Mouse (Mus musculus): ENCODE data around the gene 1700020N01Rik. TPM values are rescaled to one million over a fixed set of nuclear protein-coding genes. Genes with fewer than 3 reads are reported as not detected.

1700020N01Rik gene
- polyA plus RNA-seq, 1 experiment from 2014 or later: not detected

DNA sequence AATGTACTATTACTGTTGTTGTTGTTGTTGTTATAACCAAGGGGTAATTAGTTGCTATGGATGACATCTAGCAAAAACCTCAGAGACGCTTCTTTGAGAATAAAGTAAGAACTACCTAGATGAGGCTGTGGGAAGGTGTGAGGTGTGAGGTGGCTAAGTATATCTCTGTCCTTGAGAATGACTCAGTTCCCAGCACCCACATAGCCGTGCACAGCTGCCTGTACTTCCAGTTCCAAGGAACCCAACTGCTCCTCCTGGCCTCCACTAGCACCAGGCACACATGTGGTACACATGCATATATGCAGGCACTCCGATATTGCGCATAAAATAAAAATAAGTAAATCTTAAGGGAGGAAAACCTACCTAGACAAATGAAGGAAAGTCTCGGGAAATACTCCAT lies 28.8 kb upstream of the 1700020N01Rik start:
- H3K9ac ChIP-seq: no peak overlapping the region
- H3K4me1 ChIP-seq: no peaks in the 10 kb centered on the region
- ATAC-seq (ENCODE audit: borderline replicate concordance, extremely low read depth, low FRiP score, low TSS enrichment): no peak
- H3K4me2 ChIP-seq: no peak overlapping the region
- WGBS: 88% methylated on average over 5 of the region's 5 CpGs
- no peak overlapping the region for H3K4me3 ChIP-seq
- no peak overlapping the region for H3K27ac ChIP-seq
- H3K27me3 ChIP-seq: no peaks in the 10 kb centered on the region
- no peaks in the 10 kb centered on the region for H3K36me3 ChIP-seq
- H3K9me3 ChIP-seq: no peaks in the 10 kb centered on the region

DNA sequence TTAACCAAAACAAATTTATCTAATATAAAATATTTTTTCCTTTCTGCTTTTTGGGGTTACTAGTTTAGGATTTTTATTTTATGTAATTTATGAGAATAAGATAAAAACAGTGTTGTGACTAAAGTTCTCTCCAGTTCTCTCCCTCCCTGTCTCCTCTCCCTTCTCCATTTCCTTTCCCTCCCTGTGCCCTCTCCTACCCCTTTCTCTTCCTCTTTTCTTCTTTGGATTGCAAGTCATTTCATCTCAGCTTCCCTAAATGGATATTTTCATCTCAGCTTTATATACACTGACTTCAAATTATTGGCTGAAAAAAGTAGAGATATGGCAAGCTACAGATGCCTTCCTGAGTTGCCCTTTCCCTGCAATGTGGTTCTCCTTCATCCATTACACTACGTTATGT lies 26.9 kb upstream of the 1700020N01Rik start:
- H3K4me1 ChIP-seq: no peaks in the 10 kb centered on the region
- H3K9me3 ChIP-seq: no peaks in the 10 kb centered on the region
- H3K27ac ChIP-seq: no peak overlapping the region
- no peaks in the 10 kb centered on the region for H3K27me3 ChIP-seq
- no peak overlapping the region for H3K4me3 ChIP-seq
- WGBS: 86% methylated on average over 1 of the region's 1 CpGs
- H3K9ac ChIP-seq: no peak overlapping the region
- no peak overlapping the region for H3K4me2 ChIP-seq
- no peak for ATAC-seq (ENCODE audit: borderline replicate concordance, extremely low read depth, low FRiP score, low TSS enrichment)
- no peaks in the 10 kb centered on the region for H3K36me3 ChIP-seq

DNA sequence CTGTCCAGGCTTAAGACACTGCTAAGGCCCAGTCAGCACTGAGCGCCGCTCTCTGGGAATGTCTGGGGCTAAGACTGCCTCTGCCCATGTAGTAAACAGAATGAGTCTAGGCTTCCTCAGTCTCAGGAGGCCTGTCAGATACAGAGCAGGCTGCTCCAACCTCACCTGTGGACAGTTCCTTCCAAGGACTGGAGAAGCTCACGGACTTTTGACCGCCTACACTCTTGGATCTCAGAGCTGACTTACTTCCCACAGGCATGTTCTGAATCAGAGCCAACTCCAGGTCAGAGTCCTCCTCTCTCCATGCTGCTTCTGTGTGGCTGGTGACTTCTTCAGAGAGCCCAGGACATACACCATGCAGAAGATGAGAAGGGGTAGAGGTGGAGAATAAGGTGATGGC lies 21.3 kb upstream of the 1700020N01Rik start:
- H3K27ac ChIP-seq: no peak overlapping the region
- no peaks in the 10 kb centered on the region for H3K4me1 ChIP-seq
- no peak overlapping the region for H3K9ac ChIP-seq
- no peaks in the 10 kb centered on the region for H3K27me3 ChIP-seq
- no peaks in the 10 kb centered on the region for H3K9me3 ChIP-seq
- no peak overlapping the region for H3K4me3 ChIP-seq
- no peaks in the 10 kb centered on the region for H3K36me3 ChIP-seq
- ATAC-seq (ENCODE audit: borderline replicate concordance, extremely low read depth, low FRiP score, low TSS enrichment): no peak
- H3K4me2 ChIP-seq: no peak overlapping the region
- 73% methylated on average over 4 of the region's 4 CpGs for WGBS

DNA sequence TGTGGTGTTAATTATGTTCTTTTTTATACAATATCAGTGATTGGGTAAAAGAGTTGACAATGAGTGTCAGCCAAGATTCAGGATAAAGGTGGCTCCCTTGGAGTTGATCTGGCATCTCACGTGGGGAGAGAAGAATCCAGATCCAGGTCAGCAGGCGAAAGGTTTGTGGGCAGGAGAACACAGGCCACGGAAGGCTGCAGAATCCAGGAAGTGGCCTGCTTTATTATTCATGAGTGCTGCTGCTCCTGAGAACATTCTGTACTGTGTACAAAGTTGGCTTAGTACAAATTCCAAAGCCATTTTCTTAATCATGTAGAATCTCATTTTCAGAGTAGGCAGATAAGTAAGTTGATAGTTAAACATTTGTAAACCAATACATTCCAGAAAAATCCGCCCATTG lies 19.2 kb upstream of the 1700020N01Rik start:
- H3K4me2 ChIP-seq: no peak overlapping the region
- no peaks in the 10 kb centered on the region for H3K9me3 ChIP-seq
- 81% methylated on average over 4 of the region's 4 CpGs for WGBS
- no peak overlapping the region for H3K4me3 ChIP-seq
- no peak for ATAC-seq (ENCODE audit: borderline replicate concordance, extremely low read depth, low FRiP score, low TSS enrichment)
- H3K4me1 ChIP-seq: no peaks in the 10 kb centered on the region
- H3K36me3 ChIP-seq: no peaks in the 10 kb centered on the region
- no peak overlapping the region for H3K27ac ChIP-seq
- H3K9ac ChIP-seq: no peak overlapping the region
- no peaks in the 10 kb centered on the region for H3K27me3 ChIP-seq

DNA sequence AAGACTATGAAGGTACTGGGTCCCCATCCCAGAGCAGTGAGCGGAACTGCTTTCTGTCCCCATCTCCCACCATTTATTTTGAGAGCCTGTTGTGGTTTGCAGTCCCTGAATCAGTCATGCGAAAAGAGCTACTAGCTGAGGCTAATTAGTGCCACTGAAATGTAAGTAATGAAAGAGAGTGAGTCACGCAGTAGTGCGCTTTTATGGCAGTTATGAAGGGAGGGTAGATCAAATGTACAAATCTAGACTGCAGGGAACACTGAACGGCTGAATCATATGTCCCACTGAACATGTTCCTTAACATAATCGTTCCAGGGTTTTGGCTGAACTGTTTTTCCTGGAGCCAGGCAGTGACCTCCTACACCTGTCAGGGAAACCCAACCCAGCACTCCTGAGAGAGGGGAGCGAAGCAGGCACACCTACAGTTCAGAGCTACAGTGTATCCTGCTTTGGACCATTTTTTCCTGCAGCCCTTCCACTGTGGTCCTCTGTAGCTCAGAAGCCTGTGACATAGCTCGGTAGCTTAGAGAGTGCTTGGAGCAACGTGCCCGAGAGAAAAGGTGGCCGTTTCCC lies 17.1 kb upstream of the 1700020N01Rik start:
- Histone ChIP-seq H3K4me1 (no peaks in the 10 kb centered on the region), H3K9ac (no peak overlapping the region), H3K36me3 (no peaks in the 10 kb centered on the region), H3K4me2 (no peak overlapping the region), H3K9me3 (no peaks in the 10 kb centered on the region), H3K27ac (no peak overlapping the region), H3K27me3 (no peaks in the 10 kb centered on the region), H3K4me3 (no peak overlapping the region)
- no peak for ATAC-seq (ENCODE audit: borderline replicate concordance, extremely low read depth, low FRiP score, low TSS enrichment)
- WGBS: 84% methylated on average over 11 of the region's 11 CpGs

DNA sequence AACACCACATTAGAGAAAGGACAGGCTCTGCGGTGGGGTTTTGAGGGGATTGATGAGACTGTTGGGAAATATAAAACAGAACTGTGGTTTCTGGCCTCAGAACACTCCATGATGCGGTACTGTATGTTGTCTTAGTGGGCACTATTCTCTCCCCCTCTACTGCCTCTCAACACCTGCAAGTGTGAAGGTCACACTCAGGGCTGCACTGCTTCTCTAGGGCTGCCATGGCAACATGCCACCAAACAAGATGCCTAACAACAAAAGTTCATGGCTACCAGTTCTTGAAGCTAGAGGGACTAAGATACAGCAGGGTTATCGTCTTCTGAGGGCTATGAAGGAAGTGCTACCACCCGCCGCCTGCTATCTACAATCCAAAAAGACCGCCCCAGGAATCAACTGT lies 15.1 kb upstream of the 1700020N01Rik start:
- no peaks in the 10 kb centered on the region for H3K4me1 ChIP-seq
- 70% methylated on average over 6 of the region's 6 CpGs for WGBS
- ATAC-seq (ENCODE audit: borderline replicate concordance, extremely low read depth, low FRiP score, low TSS enrichment): no peak
- no peak overlapping the region for H3K4me2 ChIP-seq
- no peak overlapping the region for H3K9ac ChIP-seq
- H3K36me3 ChIP-seq: no peaks in the 10 kb centered on the region
- no peak overlapping the region for H3K4me3 ChIP-seq
- no peaks in the 10 kb centered on the region for H3K27me3 ChIP-seq
- no peak overlapping the region for H3K27ac ChIP-seq
- H3K9me3 ChIP-seq: no peaks in the 10 kb centered on the region

DNA sequence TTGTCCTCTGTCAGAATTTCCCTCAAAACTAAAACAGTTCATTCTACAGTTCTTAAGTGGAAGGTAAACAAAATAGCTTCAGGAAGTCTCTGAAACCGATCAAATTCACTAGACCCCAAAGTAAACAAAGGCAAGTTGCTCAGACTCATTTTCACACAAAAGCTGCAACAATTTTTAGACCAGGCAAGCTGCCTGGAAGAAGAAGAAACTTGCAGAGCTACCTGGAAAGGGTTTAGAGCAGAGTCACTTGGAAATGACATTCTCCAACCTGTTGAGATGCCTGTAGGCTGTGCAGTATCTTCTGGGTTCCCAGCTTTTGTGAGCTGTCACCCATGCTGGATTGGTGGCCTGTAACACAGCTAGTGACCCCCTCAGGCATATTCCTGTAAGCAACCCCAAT lies 11.4 kb upstream of the 1700020N01Rik start:
- 44% methylated on average over 1 of the region's 1 CpGs for WGBS
- no peaks in the 10 kb centered on the region for H3K27me3 ChIP-seq
- ATAC-seq (ENCODE audit: borderline replicate concordance, extremely low read depth, low FRiP score, low TSS enrichment): no peak
- H3K9ac ChIP-seq: no peak overlapping the region
- no peak overlapping the region for H3K4me2 ChIP-seq
- H3K36me3 ChIP-seq: no peaks in the 10 kb centered on the region
- H3K27ac ChIP-seq: no peak overlapping the region
- no peaks in the 10 kb centered on the region for H3K9me3 ChIP-seq
- no peaks in the 10 kb centered on the region for H3K4me1 ChIP-seq
- no peak overlapping the region for H3K4me3 ChIP-seq

DNA sequence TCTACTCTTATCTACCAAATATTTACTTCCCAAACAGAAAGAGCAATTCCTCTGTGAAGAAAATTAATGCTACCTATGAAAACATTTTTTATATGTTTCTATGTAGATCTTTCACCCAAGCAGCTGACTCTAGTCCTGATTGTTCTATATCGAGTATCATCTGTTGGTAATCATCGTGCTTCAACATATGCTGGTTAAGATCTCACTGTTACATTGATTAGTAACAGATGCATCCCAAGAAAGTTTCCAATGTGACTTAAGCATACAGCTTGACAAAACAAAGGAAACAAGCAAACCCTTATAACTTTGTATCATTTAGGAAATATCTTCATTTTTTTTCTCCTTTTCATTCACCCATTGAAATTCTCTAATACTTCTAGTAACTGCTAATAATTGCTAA lies 5.9 kb upstream of the 1700020N01Rik start:
- Histone ChIP-seq H3K4me3 (no peak overlapping the region), H3K9me3 (no peaks in the 10 kb centered on the region), H3K36me3 (no peaks in the 10 kb centered on the region), H3K4me1 (no peaks in the 10 kb centered on the region), H3K4me2 (no peak overlapping the region), H3K27me3 (no peaks in the 10 kb centered on the region), H3K27ac (no peak overlapping the region), H3K9ac (no peak overlapping the region)
- 86% methylated on average over 2 of the region's 2 CpGs for WGBS
- no peak for ATAC-seq (ENCODE audit: borderline replicate concordance, extremely low read depth, low FRiP score, low TSS enrichment)

DNA sequence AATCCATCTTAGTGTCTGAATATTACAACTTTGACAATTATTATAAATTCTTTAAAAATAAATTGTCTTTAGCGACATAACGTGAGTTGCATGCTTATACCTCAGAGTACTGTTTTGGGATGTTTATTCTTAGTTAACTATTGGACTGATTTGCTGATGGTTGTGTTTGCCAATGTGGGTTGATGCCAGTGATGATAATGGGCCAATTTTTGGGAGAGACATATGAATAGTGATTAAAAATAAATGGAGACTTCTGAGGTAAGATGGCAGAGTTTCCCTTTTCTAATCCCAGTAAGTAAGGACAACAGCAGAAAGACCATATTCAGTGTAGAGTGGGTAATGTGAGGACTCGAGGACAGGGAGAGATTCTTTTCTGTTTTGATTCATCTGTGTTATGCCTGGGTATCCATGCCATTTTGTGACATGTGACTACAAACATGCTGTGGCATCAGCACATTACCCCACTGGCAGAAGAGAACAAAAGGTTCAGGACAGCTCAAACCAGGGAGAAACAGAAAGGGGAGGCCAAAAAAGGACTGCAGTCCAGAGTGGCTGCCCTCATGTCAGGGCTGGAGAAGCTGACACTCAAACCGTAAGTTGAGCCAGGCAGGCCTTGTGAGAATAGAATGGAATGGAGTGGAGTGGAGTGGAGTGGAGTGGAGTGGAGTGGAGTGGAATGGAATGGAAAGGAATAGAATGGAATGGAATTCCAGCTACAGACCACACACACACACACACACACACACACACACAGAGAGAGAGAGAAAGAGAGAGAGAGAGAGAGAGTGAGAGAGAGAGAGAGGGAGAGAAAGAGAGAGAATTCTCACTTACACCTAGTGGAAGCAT lies 4.7 kb upstream of the 1700020N01Rik start:
- Histone ChIP-seq H3K4me1 (no peaks in the 10 kb centered on the region), H3K4me2 (no peak overlapping the region), H3K27ac (no peak overlapping the region), H3K36me3 (no peaks in the 10 kb centered on the region), H3K9me3 (no peaks in the 10 kb centered on the region), H3K9ac (no peak overlapping the region), H3K4me3 (no peak overlapping the region), H3K27me3 (no peaks in the 10 kb centered on the region)
- ATAC-seq (ENCODE audit: borderline replicate concordance, extremely low read depth, low FRiP score, low TSS enrichment): no peak
- WGBS: 66% methylated on average over 4 of the region's 4 CpGs

DNA sequence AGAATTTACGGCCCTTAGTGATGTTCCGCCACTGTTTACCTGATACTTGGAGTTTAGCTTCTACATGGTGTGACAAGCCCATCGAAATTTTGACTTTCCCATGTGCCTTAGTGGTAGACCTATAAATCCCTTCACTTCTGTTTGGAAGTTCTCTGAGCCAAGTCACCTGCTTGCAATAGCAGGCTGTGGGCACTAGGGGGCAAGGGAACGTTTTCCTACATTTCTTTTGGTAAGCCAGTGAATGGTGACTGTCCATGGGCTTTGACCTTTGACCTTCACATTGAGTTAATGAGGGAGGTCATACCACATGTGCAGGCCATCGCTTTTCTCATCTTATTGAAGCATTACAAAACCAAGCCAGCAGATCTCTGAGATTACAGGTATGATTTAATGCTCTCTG lies 8.0 kb downstream of the 1700020N01Rik start:
- H3K27ac ChIP-seq: no peak overlapping the region
- no peaks in the 10 kb centered on the region for H3K27me3 ChIP-seq
- no peak for ATAC-seq (ENCODE audit: borderline replicate concordance, extremely low read depth, low FRiP score, low TSS enrichment)
- H3K36me3 ChIP-seq: no peaks in the 10 kb centered on the region
- peaks cover 14% of the 10 kb centered on the region for H3K4me1 ChIP-seq
- no peak overlapping the region for H3K4me2 ChIP-seq
- H3K4me3 ChIP-seq: no peak overlapping the region
- no peak overlapping the region for H3K9ac ChIP-seq
- H3K9me3 ChIP-seq: no peaks in the 10 kb centered on the region
- 53% methylated on average over 5 of the region's 5 CpGs for WGBS

DNA sequence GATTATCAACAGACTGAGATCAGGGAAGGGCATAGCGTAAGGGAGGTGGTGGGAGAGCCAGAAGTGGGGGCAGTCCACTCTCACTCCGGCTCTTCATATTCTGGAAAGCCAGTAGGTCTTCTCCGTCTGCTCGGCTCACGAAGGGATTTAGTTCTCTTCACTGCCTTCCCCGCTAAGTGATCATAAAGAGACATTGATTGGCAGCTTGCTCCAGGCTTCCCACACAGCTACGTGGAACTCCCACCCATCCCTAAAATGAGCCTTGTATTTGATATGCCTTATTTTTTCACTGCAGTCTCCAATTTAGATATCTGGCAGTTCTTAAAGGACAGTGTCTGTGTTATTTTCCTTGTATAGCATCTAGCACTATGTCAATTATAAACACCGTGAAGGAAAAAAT lies 11.5 kb downstream of the 1700020N01Rik start:
- no peaks in the 10 kb centered on the region for H3K27me3 ChIP-seq
- peak overlapping the region; percentile 39; the same call in 1 of the 2 replicates for H3K27ac ChIP-seq
- ATAC-seq (ENCODE audit: borderline replicate concordance, extremely low read depth, low FRiP score, low TSS enrichment): no peak
- no peak overlapping the region for H3K4me2 ChIP-seq
- no peak overlapping the region for H3K4me3 ChIP-seq
- no peaks in the 10 kb centered on the region for H3K9me3 ChIP-seq
- H3K36me3 ChIP-seq: no peaks in the 10 kb centered on the region
- WGBS: 57% methylated on average over 8 of the region's 8 CpGs
- no peak overlapping the region for H3K9ac ChIP-seq
- peaks cover 21% of the 10 kb centered on the region for H3K4me1 ChIP-seq

DNA sequence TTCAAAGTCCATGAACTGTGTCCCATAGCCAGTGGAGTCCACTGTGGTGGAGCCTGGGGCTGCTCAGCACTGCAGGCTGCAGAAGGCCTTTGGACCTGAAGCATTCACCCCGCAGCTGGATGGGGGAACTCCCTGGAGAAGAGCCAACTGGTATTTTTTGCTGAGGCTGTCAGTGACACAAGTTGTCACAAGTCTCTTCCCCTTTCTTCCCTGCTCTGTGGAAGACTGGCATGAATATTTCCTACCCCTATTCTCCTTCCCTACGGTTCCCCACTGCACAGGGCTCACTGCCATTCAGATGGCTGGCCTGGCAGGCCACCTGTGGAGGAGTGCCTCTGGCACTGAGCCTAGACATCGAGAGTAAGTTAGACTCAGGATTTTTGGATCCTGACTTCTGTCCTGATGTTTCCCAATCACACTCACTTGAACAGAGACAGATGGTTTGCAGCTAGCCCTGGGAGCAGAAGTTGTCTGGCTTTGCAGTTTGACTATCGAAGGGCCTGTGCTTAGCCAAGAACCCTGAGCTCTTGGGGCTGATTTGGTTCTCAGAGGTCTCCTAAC lies 12.1 kb downstream of the 1700020N01Rik start:
- Histone ChIP-seq H3K36me3 (no peaks in the 10 kb centered on the region), H3K4me3 (no peak overlapping the region), H3K27me3 (no peaks in the 10 kb centered on the region), H3K4me2 (no peak overlapping the region), H3K4me1 (peaks cover 21% of the 10 kb centered on the region), H3K9ac (no peak overlapping the region), H3K9me3 (no peaks in the 10 kb centered on the region), H3K27ac (peak overlapping the region; percentile 61)
- peak; percentile 82; the same call in 1 of the 2 replicates for ATAC-seq (ENCODE audit: borderline replicate concordance, extremely low read depth, low FRiP score, low TSS enrichment)
- 17% methylated on average over 4 of the region's 4 CpGs for WGBS

All from lung, embryonic 15.5 days (tissue).